Mouse (Mus musculus) hindbrain, embryonic 11.5 days (tissue): ENCODE results near the gene Psg22. TPM values are rescaled to one million over a fixed set of nuclear protein-coding genes. Genes with fewer than 3 reads are reported as not detected.
"Not testable (repeated sequence)": the region's sequence is repeated elsewhere in the genome, so short reads cannot be mapped to it uniquely, and the experiment has no call there.

Experiments used
- ATAC-seq: fragments of 200-750 bp; cut with Nextera tagmentation; 2 replicates; pipeline ENCODE4 v1.8.0; 2017; ENCODE audit warnings: mild to moderate bottlenecking, moderate TSS enrichment, moderate library complexity; ENCODE audit not compliant: low FRiP score
- DNase-seq: peaks from one replicate; pipeline ENCODE4 v3.0.0-alpha.2; 2015; ENCODE audit warnings: low spot score
- H3K27ac ChIP-seq: fragments of 300-500 bp; sonication (generic); 2 replicates; pipeline ENCODE4 v1.5.1; 2014; ENCODE audit warnings: mild to moderate bottlenecking, low read depth, low read length
- H3K27me3 ChIP-seq: fragments of 300-500 bp; sonication (generic); 2 replicates; pipeline ENCODE4 v1.6.1; 2014; ENCODE audit warnings: mild to moderate bottlenecking, low read length, moderate library complexity, mixed read lengths; ENCODE audit not compliant: control insufficient read depth, insufficient read depth
- H3K36me3 ChIP-seq: fragments of 300-500 bp; sonication (generic); 2 replicates; pipeline ENCODE4 v1.6.1; 2014; ENCODE audit warnings: mild to moderate bottlenecking, low read length, moderate library complexity, mixed read lengths; ENCODE audit not compliant: control insufficient read depth, insufficient read depth
- H3K4me1 ChIP-seq: fragments of 300-500 bp; sonication (generic); replicated peaks from 2 replicates; pipeline ENCODE4 v1.6.1; 2014; ENCODE audit warnings: low read length, mixed read lengths; ENCODE audit not compliant: control insufficient read depth, insufficient read depth
- H3K4me2 ChIP-seq: fragments of 300-500 bp; sonication (generic); replicated peaks from 2 replicates; pipeline ENCODE4 v1.6.1; 2014; ENCODE audit warnings: mild to moderate bottlenecking, low read depth, low read length
- H3K4me3 ChIP-seq: fragments of 300-500 bp; sonication (generic); 2 replicates; pipeline ENCODE4 v1.5.1; 2014; ENCODE audit warnings: low read depth, low read length
- H3K9ac ChIP-seq: fragments of 300-500 bp; sonication (generic); 2 replicates; pipeline ENCODE4 v1.6.1; 2014; ENCODE audit warnings: low read depth, low read length
- H3K9me3 ChIP-seq: fragments of 300-500 bp; sonication (generic); 2 replicates; pipeline ENCODE4 v1.6.1; 2016; ENCODE audit warnings: low read length; ENCODE audit not compliant: control insufficient read depth
- WGBS: fragments of 180-500 bp; shearing (Covaris S2); extraction: QIAGEN DNeasy Blood & Tissue Kit; methylation state at CpG from one replicate; pipeline ENCODE4 v1.1.7; 2014; 5-methylcytosine and 5-hydroxymethylcytosine counted together
- polyA plus RNA-seq: library from polyadenylated mRNA; unstranded; fragments of >200 nt; fragmentation: Nextera tagmentation; extraction: Ambion mirVana; gene quantifications from 2 replicates; pipeline ENCODE4 v1.2.1, GENCODE M21; 2014

Gene Psg22
- polyA plus RNA-seq, 1 experiment from 2014 or later, result not detected

DNA sequence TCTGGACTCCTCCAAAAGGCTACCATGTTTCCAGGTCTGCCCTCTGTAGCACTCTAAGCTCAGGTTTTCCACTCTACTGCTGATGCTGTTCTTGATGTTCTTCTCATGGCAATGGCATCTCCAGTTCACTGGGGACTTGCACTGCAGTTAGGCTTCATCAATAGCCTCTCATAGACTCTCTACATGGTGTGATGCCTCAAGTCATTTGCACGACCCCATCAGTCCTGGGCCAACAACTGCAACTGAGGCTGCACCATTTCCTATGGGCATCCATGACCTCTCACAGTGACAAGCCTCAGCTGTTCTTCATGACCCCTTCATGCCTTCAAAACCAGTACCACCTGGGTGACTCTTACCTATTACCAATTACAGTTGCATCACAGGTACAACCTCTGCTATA, 10.5 kb downstream of the Psg22 start:
- H3K4me1 ChIP-seq, result no peaks in the 10 kb centered on the region
- 64% methylated on average over 1 of the region's 1 CpGs for WGBS
- H3K9ac ChIP-seq, result no peak overlapping the region
- no peaks in the 10 kb centered on the region for H3K27me3 ChIP-seq
- no peaks in the 10 kb centered on the region for H3K36me3 ChIP-seq
- H3K9me3 ChIP-seq, result no peaks in the 10 kb centered on the region
- ATAC-seq, result no peak
- H3K27ac ChIP-seq, result no peak overlapping the region
- no peak for DNase-seq
- no peak overlapping the region for H3K4me2 ChIP-seq
- H3K4me3 ChIP-seq, result no peak overlapping the region

DNA sequence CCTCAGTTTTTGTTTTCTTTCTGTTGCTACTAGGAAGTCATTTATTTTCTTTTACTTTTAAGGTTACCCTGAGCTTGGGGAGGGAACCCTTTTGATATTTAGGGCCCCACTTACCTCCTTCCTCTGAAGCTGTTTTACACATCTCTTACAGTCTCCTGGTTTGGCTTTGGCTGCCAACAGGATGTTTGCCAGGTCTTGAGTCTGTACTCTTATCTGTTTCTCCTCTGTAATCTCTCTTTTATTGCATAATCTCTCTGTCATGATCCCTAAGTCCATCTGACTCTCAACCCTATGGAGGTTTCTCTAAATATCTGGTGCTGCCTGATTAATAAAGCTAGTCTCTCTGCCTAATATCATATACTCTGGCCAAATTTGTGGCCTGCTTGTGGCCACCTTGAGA, 15.2 kb downstream of the Psg22 start:
- H3K27me3 ChIP-seq, result no peaks in the 10 kb centered on the region
- no peak overlapping the region for H3K4me3 ChIP-seq
- no peaks in the 10 kb centered on the region for H3K36me3 ChIP-seq
- ATAC-seq (no peak), DNase-seq (no peak)
- no peak overlapping the region for H3K9ac ChIP-seq
- no peaks in the 10 kb centered on the region for H3K4me1 ChIP-seq
- no peak overlapping the region for H3K27ac ChIP-seq
- H3K9me3 ChIP-seq, result no peaks in the 10 kb centered on the region
- no peak overlapping the region for H3K4me2 ChIP-seq

DNA sequence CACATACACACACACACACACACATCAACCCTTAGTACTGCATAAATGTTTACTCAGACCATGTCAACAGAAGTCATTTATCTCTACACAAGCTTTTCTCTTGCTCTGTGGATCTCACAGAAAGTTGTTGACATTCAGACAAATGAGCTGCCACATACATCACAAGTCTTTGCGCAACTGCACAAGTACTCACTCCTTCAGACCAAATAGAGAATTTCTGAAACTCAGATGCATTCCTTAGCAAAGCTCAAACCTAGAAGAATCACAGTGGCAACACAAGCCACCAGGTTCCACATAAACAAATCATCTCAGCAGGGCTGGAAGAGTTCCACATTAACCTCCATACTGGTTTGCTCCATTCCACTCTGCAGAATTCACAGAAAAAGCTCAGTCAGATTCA, 16.6 kb downstream of the Psg22 start:
- Histone ChIP-seq H3K4me1 (no peaks in the 10 kb centered on the region), H3K9ac (no peak overlapping the region), H3K9me3 (no peaks in the 10 kb centered on the region), H3K27ac (no peak overlapping the region), H3K4me3 (no peak overlapping the region), H3K4me2 (no peak overlapping the region), H3K27me3 (no peaks in the 10 kb centered on the region), H3K36me3 (no peaks in the 10 kb centered on the region)
- ATAC-seq (no peak), DNase-seq (no peak)
- 84% methylated on average over 1 of the region's 1 CpGs for WGBS

DNA sequence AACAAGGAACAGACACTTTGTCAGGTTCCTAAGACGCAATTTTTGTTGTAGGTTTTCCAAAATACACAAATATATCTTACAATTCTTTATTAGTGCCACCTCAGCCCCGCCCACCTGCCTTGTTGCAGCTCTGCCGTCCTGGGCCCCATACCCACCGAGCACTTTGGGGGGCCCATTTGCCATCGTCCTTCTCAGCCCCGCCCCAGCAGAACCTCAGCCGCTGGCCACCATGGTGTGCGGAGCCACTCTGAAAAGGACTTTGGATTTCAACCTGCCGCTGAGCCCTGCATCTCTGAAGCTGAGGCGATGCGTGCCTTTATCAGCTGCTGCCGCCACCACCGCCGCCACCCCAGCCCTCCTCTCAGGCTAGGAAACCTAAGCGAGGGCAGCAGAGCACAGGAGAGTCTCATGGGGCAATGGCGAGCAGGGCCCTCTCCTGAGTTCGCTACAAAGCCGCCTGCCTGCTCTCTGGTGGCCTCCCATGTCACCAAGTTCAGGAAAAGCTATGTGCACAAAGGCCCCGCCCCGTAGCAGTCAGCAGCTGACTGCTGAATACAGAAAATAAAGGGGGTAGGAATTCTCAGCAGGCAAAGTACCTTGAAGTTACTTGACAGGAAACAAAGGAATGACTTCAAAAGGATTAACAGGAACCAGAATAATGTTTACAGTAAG, 28.4 kb downstream of the Psg22 start:
- Histone ChIP-seq H3K36me3 (no peaks in the 10 kb centered on the region), H3K9me3 (no peaks in the 10 kb centered on the region), H3K4me1 (no peaks in the 10 kb centered on the region), H3K27ac (0 out of 2 replicates have a peak overlapping the region, but pooled peaks have one; percentile 42), H3K27me3 (peaks cover 2% of the 10 kb centered on the region; the same call in 1 of the 2 replicates), H3K4me3 (peak overlapping the region; percentile 24), H3K4me2 (peak overlapping the region; percentile 43), H3K9ac (peak overlapping the region; percentile 47)
- whole genome bisulfite sequencing, result 9% methylated on average over 20 of the region's 20 CpGs
- peak; percentile 31 for DNase-seq
- peak; percentile 75; the same call in 1 of the 2 replicates for ATAC-seq

DNA sequence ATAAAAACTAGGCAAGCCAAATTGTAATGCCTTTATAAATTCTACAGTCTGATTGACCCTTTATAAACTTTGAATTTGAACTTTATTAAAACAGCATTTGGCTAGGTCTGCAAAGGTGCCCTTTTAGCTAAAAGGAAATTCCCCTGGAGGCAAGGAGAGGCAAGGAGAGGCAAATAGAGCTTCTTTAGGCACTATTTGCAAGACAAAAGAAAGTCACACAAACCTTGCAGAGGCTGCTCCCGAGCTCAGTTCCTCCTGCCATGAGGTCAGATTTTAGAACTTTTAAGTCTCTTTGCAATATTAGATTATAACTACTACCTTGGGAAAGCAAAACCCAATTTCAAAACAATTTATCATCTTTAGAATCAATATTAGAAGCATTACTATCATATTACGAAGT, 29.5 kb downstream of the Psg22 start:
- 30% methylated on average over 2 of the region's 2 CpGs for WGBS
- H3K4me1 ChIP-seq, H3K27me3 ChIP-seq, H3K27ac ChIP-seq, H3K9ac ChIP-seq, DNase-seq, H3K4me2 ChIP-seq, H3K4me3 ChIP-seq, H3K9me3 ChIP-seq, H3K36me3 ChIP-seq, ATAC-seq: not testable (repeated sequence)

DNA sequence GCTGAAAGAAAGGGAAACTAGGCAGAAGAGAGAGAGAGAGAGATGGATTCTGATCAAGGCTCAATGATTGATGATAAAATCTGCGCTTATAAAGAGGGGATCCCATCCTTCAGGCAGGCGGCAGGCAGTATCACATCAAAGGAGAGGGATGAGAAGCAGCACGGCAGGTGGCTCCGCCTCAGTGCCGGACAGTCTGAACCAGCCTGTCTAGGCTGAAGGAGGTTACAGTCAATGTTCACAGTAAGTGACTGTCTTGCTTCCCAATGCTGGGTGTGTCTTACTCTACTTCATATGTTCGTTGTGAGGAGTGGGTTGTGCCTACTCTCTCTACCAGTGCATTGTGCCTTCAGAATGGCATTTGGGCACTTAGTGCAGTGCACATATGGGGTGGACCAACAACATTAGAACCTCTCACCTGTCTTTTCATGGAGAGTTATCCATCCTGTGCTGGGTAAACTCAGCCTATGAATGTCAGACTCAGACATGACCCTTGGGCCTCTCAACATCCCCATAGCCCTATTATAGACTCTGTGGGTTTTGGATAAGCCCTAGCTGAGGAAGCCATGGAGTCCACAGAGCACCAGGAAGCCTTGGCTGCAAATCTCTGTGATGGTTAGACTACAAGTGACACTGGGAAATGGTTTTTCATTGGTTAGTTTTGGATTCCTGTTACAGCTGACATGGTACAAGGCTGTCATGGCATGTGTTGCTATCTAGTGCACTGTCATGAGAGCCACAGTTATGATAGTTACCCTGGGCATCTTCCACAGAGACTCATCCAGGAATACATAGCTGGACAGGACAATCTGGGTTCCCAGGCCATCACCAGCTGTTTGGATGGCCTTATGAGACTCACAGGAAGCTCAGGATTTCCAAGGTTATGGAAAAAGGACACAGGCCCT, 31.4 kb downstream of the Psg22 start:
- Histone ChIP-seq H3K27ac (no peak overlapping the region), H3K4me3 (no peak overlapping the region), H3K36me3 (no peaks in the 10 kb centered on the region), H3K4me1 (no peaks in the 10 kb centered on the region), H3K9ac (no peak overlapping the region), H3K27me3 (peaks cover 2% of the 10 kb centered on the region; the same call in 1 of the 2 replicates), H3K4me2 (no peak overlapping the region), H3K9me3 (no peaks in the 10 kb centered on the region)
- peak; percentile 57; the same call in 1 of the 2 replicates for ATAC-seq
- 13% methylated on average over 6 of the region's 6 CpGs for WGBS
- peak; percentile 10 for DNase-seq

DNA sequence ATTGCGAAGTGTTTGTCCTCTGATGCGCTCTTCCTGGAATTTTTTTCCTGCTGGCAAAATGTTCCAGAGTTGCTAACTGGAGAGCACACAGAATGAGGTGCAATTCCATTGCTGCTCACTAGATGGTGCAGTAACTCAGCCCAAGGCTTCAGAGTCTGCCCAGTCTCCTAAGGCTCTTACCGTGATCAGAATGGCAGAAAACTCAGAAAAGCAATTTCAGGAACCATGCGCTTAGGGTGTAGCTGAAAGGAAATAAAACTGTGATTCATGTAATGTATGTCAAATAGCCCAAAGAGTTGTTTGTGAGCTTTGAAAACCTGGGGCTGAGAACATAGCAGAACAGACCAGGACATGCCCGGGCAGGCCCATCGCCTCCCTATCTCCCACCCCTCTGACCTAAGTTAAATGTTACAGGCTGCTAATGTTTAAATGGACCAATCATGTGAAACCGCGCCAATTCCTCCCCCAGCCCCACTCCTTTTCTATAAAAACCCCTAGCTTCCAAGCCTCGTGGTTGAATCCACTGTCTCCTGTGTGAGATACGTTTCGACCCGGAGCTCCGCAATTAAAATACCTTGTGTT, 32.1 kb downstream of the Psg22 start:
- not testable (repeated sequence) for H3K36me3 ChIP-seq, H3K27ac ChIP-seq, H3K4me2 ChIP-seq, H3K4me1 ChIP-seq, H3K27me3 ChIP-seq, H3K9me3 ChIP-seq, H3K4me3 ChIP-seq, H3K9ac ChIP-seq
- DNase-seq, result peak; percentile 83
- peak; percentile 68; the same call in 1 of the 2 replicates for ATAC-seq
- 52% methylated on average over 11 of the region's 13 CpGs for WGBS

DNA sequence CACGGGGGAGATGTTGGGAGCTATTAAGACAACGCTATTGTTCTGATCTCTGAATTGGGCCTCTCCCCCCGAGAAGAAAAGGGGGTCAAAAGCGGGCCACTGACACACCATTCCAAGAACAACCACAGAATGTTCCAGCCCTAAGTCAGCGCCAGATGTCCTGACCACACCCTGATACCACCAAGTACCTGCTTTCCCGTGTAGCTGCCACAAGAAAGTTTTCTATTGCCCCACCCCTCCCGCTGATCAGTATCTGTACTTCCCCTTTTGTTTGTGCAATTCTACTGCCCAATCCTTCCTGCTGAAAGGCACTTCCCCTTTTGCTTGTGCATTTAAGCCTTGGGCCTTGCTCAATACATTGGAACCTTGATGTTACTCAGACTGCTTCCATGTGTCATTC, 42.3 kb downstream of the Psg22 start:
- not testable (repeated sequence) for H3K4me1 ChIP-seq, ATAC-seq, H3K27ac ChIP-seq, H3K4me3 ChIP-seq, H3K4me2 ChIP-seq, H3K9ac ChIP-seq, H3K36me3 ChIP-seq, DNase-seq, H3K9me3 ChIP-seq, H3K27me3 ChIP-seq
- 92% methylated on average over 7 of the region's 7 CpGs for WGBS
